8 mouse cellular contexts compared by ENCODE assay signal in the genomic region with DNA sequence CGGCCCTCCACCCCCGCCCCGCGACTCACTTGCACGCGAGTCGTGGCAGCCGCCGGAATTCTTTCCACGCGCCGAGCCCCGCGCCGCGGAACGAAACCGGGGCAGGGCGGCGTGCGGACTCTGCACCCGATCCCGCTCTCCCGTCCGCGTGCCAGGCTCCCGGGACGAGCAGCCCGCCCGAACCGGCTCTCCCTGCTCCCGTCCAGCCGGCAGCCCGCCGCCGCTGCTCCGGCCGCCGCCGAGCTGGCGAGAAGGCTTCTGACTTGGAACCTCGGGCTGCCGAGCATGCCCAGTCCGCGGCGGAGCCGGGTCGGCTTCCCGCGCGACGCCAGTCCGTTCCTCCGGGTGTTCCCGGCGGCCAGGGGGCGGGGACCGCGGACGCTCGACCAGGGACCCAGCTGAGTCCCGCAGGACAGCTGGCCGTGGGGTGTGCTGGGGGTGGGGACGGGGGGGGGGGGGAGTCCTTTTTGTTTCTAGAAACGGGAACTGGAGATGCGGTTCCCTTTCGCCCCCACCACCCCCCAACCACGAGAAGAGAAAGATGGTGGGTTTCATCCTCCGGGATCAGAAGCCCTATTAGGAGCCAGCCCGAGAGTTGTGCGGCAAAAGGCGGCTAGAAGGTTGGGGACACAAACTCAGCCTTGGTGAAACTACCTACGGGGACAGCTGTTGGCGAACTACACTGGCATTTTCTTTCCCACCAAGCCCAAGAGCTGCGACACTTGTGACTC. TPM values are rescaled to one million over a fixed set of nuclear protein-coding genes. Genes with fewer than 3 reads are reported as not detected.
DNase-seq lines count a peak whose midpoint lies in the region; ATAC-seq and TF ChIP-seq lines count a peak whose summit lies in the region.

No protein-coding gene starts in this region.

- H3K27ac ChIP-seq in forebrain, embryonic 14.5 days (ENCODE audit: low read depth, low read length) = peak overlapping the region; percentile 89
- peak overlapping the region; percentile 97 for H3K27ac ChIP-seq in layer of hippocampus, adult 2 months
- H3K27ac ChIP-seq in lung, embryonic 14.5 days (ENCODE audit: low read depth) = peak overlapping the region; percentile 88
- peak overlapping the region; percentile 90; the same call in 1 of the 2 replicates for H3K27ac ChIP-seq in olfactory bulb, adult 2 months (ENCODE audit: insufficient read depth, low read depth, low read length)

- H3K9ac ChIP-seq in forebrain, embryonic 14.5 days (ENCODE audit: low read length) = peak overlapping the region; percentile 77
- peak overlapping the region; percentile 80 for H3K9ac ChIP-seq in lung, embryonic 14.5 days

- no peak for TF ChIP-seq CTCF in layer of hippocampus, adult 2 months (conservative IDR thresholded peaks at IDR 0.05)
- no peak for TF ChIP-seq CTCF in lung, embryonic 14.5 days (IDR thresholded peaks at IDR 0.05; ENCODE audit: low read depth)
- TF ChIP-seq CTCF in olfactory bulb, adult 2 months (IDR thresholded peaks at IDR 0.05; ENCODE audit: insufficient read depth, low read depth, low read length) = no peak

- 2% methylated on average over 66 of the region's 75 CpGs for WGBS in forebrain, embryonic 14.5 days
- WGBS in lung, embryonic 14.5 days = under 1% methylated on average over 51 of the region's 75 CpGs
- WGBS in olfactory bulb, adult 2 months = under 1% methylated on average over 75 of the region's 75 CpGs

- intact Hi-C loops in heart, postnatal 14 days (cut with DNase I) = loop anchor here (5.0 kb wide), 6 partner anchors 86 to 356 kb away; a partner anchor contains a TSS

- peak; percentile 77 for DNase-seq in ES-CJ7 (ENCODE audit: low read depth, low spot score)
- peak; percentile 67 for DNase-seq in c-Kit-positive CD71-positive TER-119-positive erythroid progenitor cells, embryonic 14.5 days (ENCODE audit: low spot score)
- peak; percentile 91 for DNase-seq in forebrain, embryonic 14.5 days (ENCODE audit: low spot score)
- DNase-seq in heart, postnatal 14 days = peak; percentile 96 to 97
- DNase-seq in layer of hippocampus, adult 2 months (ENCODE audit: low spot score in 2 of 2) = peak; percentile 92 to 93
- DNase-seq in lung, embryonic 14.5 days = peak; percentile 96
- peak; percentile 56 to 60 for DNase-seq in thymus, adult 18-20 months

- peaks cover 3% of the 10 kb centered on the region; the same call in 1 of the 2 replicates for H3K27me3 ChIP-seq in forebrain, embryonic 14.5 days (replicated peaks; ENCODE audit: control insufficient read depth, insufficient read depth, low read length)
- H3K27me3 ChIP-seq in lung, embryonic 14.5 days (ENCODE audit: insufficient read depth, low read length) = no peaks in the 10 kb centered on the region

- TF ChIP-seq POLR2A in olfactory bulb, adult 2 months (IDR thresholded peaks at IDR 0.05; ENCODE audit: insufficient read depth, low read depth, low read length) = peak; percentile 49; the same call in 1 of the 2 replicates

- peaks cover 11% of the 10 kb centered on the region; the same call in 1 of the 2 replicates for H3K4me1 ChIP-seq in forebrain, embryonic 14.5 days (ENCODE audit: control insufficient read depth, insufficient read depth, low read length)
- peaks cover 21% of the 10 kb centered on the region for H3K4me1 ChIP-seq in lung, embryonic 14.5 days (ENCODE audit: insufficient read depth)
- H3K4me1 ChIP-seq in olfactory bulb, adult 2 months (ENCODE audit: control insufficient read depth, insufficient read depth, low read length) = peaks cover 16% of the 10 kb centered on the region

- no peaks in the 10 kb centered on the region for H3K36me3 ChIP-seq in forebrain, embryonic 14.5 days (ENCODE audit: control insufficient read depth, insufficient read depth, low read length)
- H3K36me3 ChIP-seq in lung, embryonic 14.5 days (ENCODE audit: insufficient read depth) = no peaks in the 10 kb centered on the region

- H3K9me3 ChIP-seq in forebrain, embryonic 14.5 days (replicated peaks; ENCODE audit: control insufficient read depth, low read length) = no peaks in the 10 kb centered on the region
- H3K9me3 ChIP-seq in lung, embryonic 14.5 days (ENCODE audit: low read depth, low read length) = no peaks in the 10 kb centered on the region

- H3K4me2 ChIP-seq in forebrain, embryonic 14.5 days (ENCODE audit: low read length) = peak overlapping the region; percentile 87
- peak overlapping the region; percentile 92 for H3K4me2 ChIP-seq in lung, embryonic 14.5 days

- H3K4me3 ChIP-seq in forebrain, embryonic 14.5 days (ENCODE audit: low read depth, low read length) = peak overlapping the region; percentile 75
- H3K4me3 ChIP-seq in layer of hippocampus, adult 2 months = peak overlapping the region; percentile 98
- H3K4me3 ChIP-seq in lung, embryonic 14.5 days (ENCODE audit: low read depth, low read length) = peak overlapping the region; percentile 81
- peak overlapping the region; percentile 78 for H3K4me3 ChIP-seq in olfactory bulb, adult 2 months (ENCODE audit: insufficient read depth, low read depth, low read length)

- ATAC-seq in forebrain, embryonic 14.5 days = peak; percentile 90
- ATAC-seq in lung, embryonic 14.5 days (ENCODE audit: insufficient read depth) = peak; percentile 92

RNA-seq across cellular contexts. Expression of a gene that starts 1.2 kb away (rescaled TPM):
- 5.9 and 10.1 TPM in 2 replicates for polyA plus RNA-seq in forebrain, embryonic 14.5 days (2014; fragmentation: Nextera tagmentation; extraction: Ambion mirVana)
- total RNA-seq in heart, postnatal 14 days (2021) = 10 to 100 TPM; 75.1 to 77.5 TPM
- 10 to 100 TPM; 53.9 to 59.6 TPM for total RNA-seq in layer of hippocampus, adult 2 months (2021)
- polyA plus RNA-seq in lung, embryonic 14.5 days (2014; fragmentation: Nextera tagmentation; extraction: Ambion mirVana) = 49.7 and 50.2 TPM in 2 replicates
- not detected in 2 replicates for polyA plus RNA-seq in olfactory bulb, adult 2 months (2012; ENCODE audit: insufficient read depth, insufficient read length, low replicate concordance, missing spikeins)

Comparison
In these comparisons a context has a peak if more than half of its experiments do, and no peak if none do; other contexts are left out.
1. Peak in every context shown above with its lines: DNase-seq, ATAC-seq, H3K4me3 ChIP-seq and H3K27ac ChIP-seq.